Mouse (Mus musculus): ENCODE data around the gene Gpbar1.
"Not testable (repeated sequence)": the region's sequence is repeated elsewhere in the genome, so short reads cannot be mapped to it uniquely, and the experiment has no call there.

Gene Gpbar1

DNA sequence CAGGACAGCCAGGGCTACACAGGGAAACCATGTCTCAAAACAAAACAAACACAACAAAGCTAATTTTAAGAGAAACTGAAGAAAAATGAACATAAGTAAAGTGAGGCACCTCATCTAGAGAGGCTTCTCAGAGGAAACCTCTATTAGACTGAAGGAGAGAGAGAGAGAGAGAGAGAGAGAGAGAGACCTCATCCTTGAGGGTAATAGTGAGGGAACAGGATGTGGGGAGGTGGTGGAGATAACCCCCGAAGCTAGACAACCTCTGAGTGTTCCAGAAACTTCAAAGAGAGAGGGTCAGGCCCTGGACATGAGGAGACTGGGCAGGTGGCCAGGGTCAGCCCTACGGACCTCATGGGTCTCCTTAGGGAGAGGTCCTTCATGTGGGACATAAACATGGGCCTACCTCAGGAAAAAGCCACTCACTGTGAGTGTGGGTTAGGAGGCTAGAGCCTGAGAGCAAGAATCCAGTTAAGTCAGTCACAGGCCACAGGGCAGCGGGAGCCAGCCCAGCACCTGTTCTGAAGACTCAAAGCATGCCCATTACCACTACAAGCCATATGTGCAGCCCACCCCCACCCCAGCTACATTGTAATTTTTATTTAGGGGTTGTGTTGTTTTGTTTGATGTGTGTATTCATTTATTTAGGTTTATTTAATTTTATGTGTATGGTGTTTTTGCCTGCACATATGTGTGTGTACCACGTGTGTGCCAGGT is 37.9 kb downstream of the Gpbar1 start:
- no peak for DNase-seq (ENCODE audit: low read depth, low spot score)

DNA sequence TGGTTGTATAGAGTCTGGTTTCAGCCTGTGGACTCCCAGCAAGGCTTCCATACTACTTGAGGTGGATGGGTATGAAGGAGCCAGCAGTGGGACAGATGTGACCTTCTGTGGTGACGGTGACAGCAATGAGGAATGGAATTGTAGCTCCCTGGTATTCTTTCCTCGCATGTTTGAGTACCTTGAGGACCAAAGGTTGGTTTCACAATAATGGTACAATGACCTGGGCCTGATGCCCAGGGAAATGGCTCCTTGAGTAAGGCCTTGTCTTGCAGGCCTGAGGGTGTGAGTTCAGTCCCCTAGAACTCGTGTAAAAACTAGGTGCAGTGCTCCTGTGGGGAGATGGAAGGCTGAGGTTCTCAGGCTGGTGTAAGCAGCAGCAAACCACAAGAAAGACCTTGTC is 40.4 kb downstream of the Gpbar1 start:
- DNase-seq (ENCODE audit: low read depth, low spot score): no peak

DNA sequence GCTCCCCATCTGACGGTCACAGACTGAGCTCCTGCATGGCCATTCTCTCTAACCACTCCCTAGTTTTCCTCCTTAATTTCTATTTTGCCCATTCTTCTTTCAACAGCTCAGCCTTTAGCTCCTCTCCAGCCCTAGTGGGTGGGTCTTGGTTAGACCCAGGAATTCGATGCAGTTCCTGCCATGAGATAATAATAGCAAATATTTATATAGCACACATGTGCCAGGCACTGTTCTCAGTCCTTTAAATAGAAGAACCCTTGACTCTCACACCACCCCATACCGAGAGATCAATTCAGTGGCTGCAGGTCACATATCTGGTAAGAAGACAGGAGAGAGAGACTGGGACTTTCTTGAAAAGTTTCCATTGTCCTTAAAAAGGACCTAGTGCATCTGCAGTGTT is 43.0 kb downstream of the Gpbar1 start:
- DNase-seq (ENCODE audit: low read depth, low spot score): no peak

DNA sequence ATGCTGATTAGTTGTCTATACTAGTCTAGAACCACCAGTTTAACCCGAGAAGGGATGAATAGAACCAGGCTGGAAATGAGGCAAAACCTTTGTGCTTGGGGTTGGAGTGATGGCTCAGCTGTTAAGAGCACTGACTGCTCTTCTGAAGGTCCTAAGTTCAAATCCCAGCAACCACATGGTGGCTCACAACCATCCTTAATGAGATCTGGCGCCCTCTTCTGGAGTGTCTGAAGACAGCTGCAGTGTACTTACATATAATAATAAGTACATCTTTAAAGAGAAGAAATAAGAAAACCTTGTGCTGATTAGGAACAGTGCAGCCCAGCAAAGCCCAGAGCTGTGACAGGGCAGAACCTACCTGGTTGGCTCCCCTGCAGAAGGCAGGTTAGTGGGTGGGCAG is 48.6 kb downstream of the Gpbar1 start:
- DNase-seq (ENCODE audit: low read depth, low spot score): not testable (repeated sequence)
